Mouse (Mus musculus) cortical plate, adult 2 months (tissue): ENCODE measurements around the gene Kcnj11.

Experiments
- CTCF ChIP-seq: fragments of 200-500 bp; IDR thresholded peaks from 2 replicates; pipeline ENCODE4 v1.5.1; 2011; ENCODE audit warnings: mild to moderate bottlenecking, control low read depth, low read length; ENCODE audit not compliant: insufficient read depth; ENCODE audit errors: extremely low read depth
- POLR2A ChIP-seq: fragments of 200-500 bp; IDR thresholded peaks from 2 replicates; pipeline ENCODE4 v1.6.1; 2011; ENCODE audit warnings: mild to moderate bottlenecking, low read length, control low read depth; ENCODE audit not compliant: insufficient read depth; ENCODE audit errors: extremely low read depth

- TF ChIP-seq POLR2A (no peak), CTCF (no peak)
Observed at GRCm38 (mm10) chr7:46146675-46147308, 46.2 kb upstream of the Kcnj11 start.
